Mouse (Mus musculus) midbrain, postnatal 0 days (tissue): ENCODE measurements around the gene Slc5a5. TPM values are rescaled to one million over a fixed set of nuclear protein-coding genes. Genes with fewer than 3 reads are reported as not detected.

ENCODE experiments used
- ATAC-seq: fragments of 200-750 bp; cut with Nextera tagmentation; 2 replicates; pipeline ENCODE4 v1.8.0; 2017; ENCODE audit warnings: moderate number of reproducible peaks, mild to moderate bottlenecking, moderate TSS enrichment, moderate library complexity; ENCODE audit not compliant: low FRiP score
- DNase-seq: peaks from one replicate; pipeline ENCODE4 v3.0.0-alpha.2; 2015; ENCODE audit warnings: low spot score
- H3K27ac ChIP-seq: fragments of 300-500 bp; sonication (generic); 2 replicates; pipeline ENCODE4 v1.5.1; 2014; ENCODE audit warnings: low read depth, mild to moderate bottlenecking, low read length, mixed read lengths
- H3K27me3 ChIP-seq: fragments of 300-500 bp; sonication (generic); 2 replicates; pipeline ENCODE4 v1.6.1; 2014; ENCODE audit warnings: low read length, control low read depth, mixed read lengths; ENCODE audit not compliant: insufficient read depth
- H3K36me3 ChIP-seq: fragments of 300-500 bp; sonication (generic); 2 replicates; pipeline ENCODE4 v1.6.1; 2014; ENCODE audit warnings: low read length, control low read depth, mixed read lengths; ENCODE audit not compliant: insufficient read depth
- H3K4me1 ChIP-seq: fragments of 300-500 bp; sonication (generic); 2 replicates; pipeline ENCODE4 v1.6.1; 2014; ENCODE audit warnings: mild to moderate bottlenecking, control low read depth, antibody characterized with exemption, low read length, mixed read lengths; ENCODE audit not compliant: insufficient read depth
- H3K4me2 ChIP-seq: fragments of 300-500 bp; sonication (generic); 2 replicates; pipeline ENCODE4 v1.6.1; 2014; ENCODE audit warnings: low read depth, mild to moderate bottlenecking, low read length, mixed read lengths; ENCODE audit not compliant: poor library complexity, severe bottlenecking
- H3K4me3 ChIP-seq: fragments of 300-500 bp; sonication (generic); 2 replicates; pipeline ENCODE4 v1.5.1; 2014; ENCODE audit warnings: low read depth, mild to moderate bottlenecking, low read length, moderate library complexity
- H3K9ac ChIP-seq: fragments of 300-500 bp; sonication (generic); replicated peaks from 2 replicates; pipeline ENCODE4 v1.6.1; 2014; ENCODE audit warnings: mild to moderate bottlenecking, low read length, moderate library complexity, mixed read lengths; ENCODE audit not compliant: poor library complexity, severe bottlenecking
- H3K9me3 ChIP-seq: fragments of 300-500 bp; sonication (generic); 2 replicates; pipeline ENCODE4 v1.6.1; 2016; ENCODE audit warnings: low read length, control low read depth
- CTCF ChIP-seq: IDR thresholded peaks from 2 replicates; pipeline ENCODE4 v1.5.1; 2016; ENCODE audit warnings: antibody characterized with exemption, mild to moderate bottlenecking
- WGBS: fragments of 180-500 bp; shearing (Covaris S2); extraction: QIAGEN DNeasy Blood & Tissue Kit; methylation state at CpG from one replicate; pipeline ENCODE4 v1.1.7; 2014; 5-methylcytosine and 5-hydroxymethylcytosine counted together
- polyA plus RNA-seq: library from polyadenylated mRNA; unstranded; fragments of >200 nt; fragmentation: Nextera tagmentation; extraction: Ambion mirVana; gene quantifications from 2 replicates; pipeline ENCODE4 v1.2.1, GENCODE M21; 2015
- total RNA-seq: library from RNA; depleted of rRNA; stranded (reverse); fragments of >200 nt; gene quantifications from 2 replicates; pipeline ENCODE4 v1.2.3, GENCODE M21; 2014

Gene Slc5a5
- total and polyA plus RNA-seq, 2 experiments from 2014 or later = 2.1 to 3.7 TPM

DNA sequence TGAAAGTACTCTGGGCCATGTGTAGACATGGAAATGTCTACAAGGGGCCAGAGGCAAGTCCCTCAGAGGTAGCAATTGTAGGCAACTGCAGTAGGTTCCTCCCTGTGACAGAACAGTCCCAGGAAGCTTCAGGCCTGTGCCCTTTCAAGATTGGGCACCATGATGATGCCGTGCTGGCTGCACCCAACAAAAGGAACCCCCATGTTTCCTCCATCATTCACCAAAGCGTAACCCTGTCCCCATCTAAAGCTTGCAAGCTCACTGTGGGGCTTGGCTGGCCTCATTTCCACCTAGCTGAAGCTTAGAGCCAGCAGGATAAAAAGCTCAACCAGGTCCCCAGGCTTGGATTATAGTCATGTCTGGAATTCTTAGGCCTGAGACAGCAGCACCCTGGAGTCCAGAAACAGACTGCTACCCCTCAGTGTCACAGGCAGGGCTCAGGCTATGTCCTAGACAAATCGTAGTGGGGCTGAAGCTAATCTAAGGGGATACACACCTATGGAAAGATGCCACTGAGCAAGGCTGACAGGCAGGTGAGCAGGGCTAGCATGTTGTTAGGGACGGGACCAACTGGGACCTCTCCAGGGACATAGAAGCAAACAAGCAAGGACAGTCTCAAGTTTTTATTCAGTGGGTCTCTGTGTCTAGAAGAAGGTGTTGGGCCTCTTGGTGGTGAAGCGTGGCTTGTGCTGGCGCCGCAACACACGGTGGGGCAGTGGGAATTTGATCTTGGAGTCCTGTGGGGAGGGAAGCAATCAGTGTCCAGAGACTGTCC lies 2.4 kb upstream of the Slc5a5 start:
- DNase-seq (no peak), ATAC-seq (no peak)
- H3K4me3 ChIP-seq = no peak overlapping the region
- H3K27me3 ChIP-seq = peaks cover 20% of the 10 kb centered on the region
- WGBS = 83% methylated on average over 8 of the region's 8 CpGs
- no peak for TF ChIP-seq CTCF
- H3K27ac ChIP-seq = no peak overlapping the region
- H3K9ac ChIP-seq = no peak overlapping the region
- no peak overlapping the region for H3K4me2 ChIP-seq
- H3K4me1 ChIP-seq = 0 out of 2 replicates have a peak, but pooled peaks cover 2% of the 10 kb centered on the region
- H3K36me3 ChIP-seq = peaks cover 21% of the 10 kb centered on the region
- no peaks in the 10 kb centered on the region for H3K9me3 ChIP-seq

- Histone ChIP-seq H3K36me3 (peaks cover 21% of the 10 kb centered on the region), H3K27ac (no peak overlapping the region), H3K4me2 (no peak overlapping the region), H3K4me1 (0 out of 2 replicates have a peak, but pooled peaks cover 2% of the 10 kb centered on the region), H3K9ac (no peak overlapping the region), H3K9me3 (no peaks in the 10 kb centered on the region), H3K27me3 (peaks cover 20% of the 10 kb centered on the region), H3K4me3 (no peak overlapping the region)
- WGBS = 59% methylated on average over 2 of the region's 2 CpGs
- no peak for DNase-seq
- no peak for ATAC-seq
- TF ChIP-seq CTCF = no peak
Measured at GRCm38 (mm10) chr8:70894385-70894720, 1.8 kb upstream of the Slc5a5 start.

GRCm38 (mm10) chr8:70893656-70894384 lies 1.3 kb upstream of the Slc5a5 start:
- Histone ChIP-seq H3K4me1 (0 out of 2 replicates have a peak, but pooled peaks cover 2% of the 10 kb centered on the region), H3K4me3 (no peak overlapping the region), H3K36me3 (peaks cover 21% of the 10 kb centered on the region), H3K27ac (no peak overlapping the region), H3K9me3 (no peaks in the 10 kb centered on the region), H3K9ac (no peak overlapping the region), H3K27me3 (peaks cover 20% of the 10 kb centered on the region), H3K4me2 (no peak overlapping the region)
- DNase-seq (peak; percentile 83), ATAC-seq (no peak)
- 26% methylated on average over 12 of the region's 12 CpGs for WGBS
- TF ChIP-seq CTCF = peak; percentile 80

DNA sequence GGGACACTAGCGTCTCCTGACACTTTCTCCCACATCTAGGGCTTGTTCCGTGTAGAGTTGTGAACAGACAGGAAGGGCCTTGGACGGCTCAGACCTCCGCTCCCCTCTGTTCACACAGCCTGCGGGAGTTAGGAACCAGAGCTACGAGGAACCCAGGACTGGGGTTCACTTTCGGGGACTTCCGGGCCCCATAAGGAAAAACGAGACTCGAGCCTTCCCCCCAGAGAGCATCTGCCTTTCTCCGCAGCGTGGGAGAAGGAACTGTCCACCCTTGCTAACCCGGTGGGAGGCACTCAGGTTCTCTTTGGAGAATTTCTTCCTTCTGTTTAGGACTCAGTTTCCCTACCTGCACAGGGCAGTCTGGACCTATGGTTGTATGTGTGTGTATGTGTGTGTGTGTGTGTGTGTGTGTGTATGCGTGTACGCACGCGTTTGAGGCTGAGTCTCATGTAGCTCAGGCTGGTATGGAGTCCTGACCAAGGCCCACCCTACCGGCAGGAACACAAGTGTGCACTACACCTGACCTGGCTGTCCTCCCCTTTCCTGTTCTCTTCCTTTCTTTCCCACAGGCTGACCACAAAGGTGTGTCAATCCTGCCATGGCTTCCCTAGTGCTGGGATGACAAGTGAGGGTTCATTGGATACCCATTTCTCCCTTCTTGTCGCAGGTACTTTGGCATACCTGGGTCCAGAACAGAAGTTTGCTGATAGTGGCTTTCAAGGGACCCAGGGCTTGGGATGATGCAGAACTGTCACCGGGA lies 519 bp upstream of the Slc5a5 start:
- DNase-seq = no peak
- 35% methylated on average over 20 of the region's 20 CpGs for WGBS

GRCm38 (mm10) chr8:70891356-70891755 lies 1.2 kb downstream of the Slc5a5 start:
- no peak overlapping the region for H3K27ac ChIP-seq
- H3K4me3 ChIP-seq = no peak overlapping the region
- 21% methylated on average over 21 of the region's 21 CpGs for WGBS
- peaks cover 20% of the 10 kb centered on the region for H3K27me3 ChIP-seq
- H3K4me2 ChIP-seq = no peak overlapping the region
- DNase-seq (no peak), ATAC-seq (no peak)
- H3K9ac ChIP-seq = no peak overlapping the region
- no peak for TF ChIP-seq CTCF
- 0 out of 2 replicates have a peak, but pooled peaks cover 2% of the 10 kb centered on the region for H3K4me1 ChIP-seq
- H3K9me3 ChIP-seq = no peaks in the 10 kb centered on the region
- H3K36me3 ChIP-seq = peaks cover 21% of the 10 kb centered on the region

More for the DNA sequence above, 519 bp upstream of the Slc5a5 start:
- 0 out of 2 replicates have a peak, but pooled peaks cover 2% of the 10 kb centered on the region for H3K4me1 ChIP-seq
- no peaks in the 10 kb centered on the region for H3K9me3 ChIP-seq
- H3K4me2 ChIP-seq = peak overlapping the region; percentile 28; the same call in 1 of the 2 replicates
- no peak overlapping the region for H3K4me3 ChIP-seq
- peaks cover 20% of the 10 kb centered on the region for H3K27me3 ChIP-seq
- no peak overlapping the region for H3K27ac ChIP-seq
- H3K36me3 ChIP-seq = peaks cover 21% of the 10 kb centered on the region
- no peak overlapping the region for H3K9ac ChIP-seq
- ATAC-seq = no peak
- no peak for TF ChIP-seq CTCF
